Mouse (Mus musculus) liver, embryonic 14.5 days (tissue): ENCODE results near the gene Adh6a.

ENCODE experiments used
- CTCF ChIP-seq: IDR thresholded peaks from 2 replicates; pipeline ENCODE4 v1.5.1; 2016; ENCODE audit warnings: antibody characterized with exemption, low read depth, control low read depth
- EP300 ChIP-seq: IDR thresholded peaks from 2 replicates; pipeline ENCODE4 v1.6.1; 2016; ENCODE audit warnings: antibody characterized with exemption, low read depth

DNA sequence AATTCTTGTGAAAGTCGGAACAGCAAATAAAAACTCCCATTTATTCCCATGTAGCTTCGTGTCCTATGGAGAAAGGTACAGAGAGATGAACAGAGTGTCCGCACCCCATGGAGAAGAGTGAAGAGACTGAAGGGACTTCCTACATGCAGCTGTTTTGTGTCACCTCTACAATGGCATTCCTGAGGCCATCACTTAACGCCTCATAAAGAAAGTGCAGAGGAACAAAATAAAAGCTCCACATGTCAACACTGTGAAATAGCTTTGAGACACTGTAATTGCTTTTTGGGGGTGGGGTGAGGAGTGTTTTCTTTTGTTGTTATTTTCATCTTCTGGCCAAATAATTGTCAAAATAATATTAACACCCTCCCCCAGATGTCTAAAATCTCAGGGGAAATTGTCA is 10.4 kb upstream of the Adh6a start:
- TF ChIP-seq CTCF (no peak), EP300 (no peak)
